Mouse (Mus musculus) bone marrow, adult 2 months (tissue): ENCODE data around the gene 1700028K03Rik.

Experiments
- CTCF ChIP-seq: fragments of 200-500 bp; IDR thresholded peaks from 2 replicates; pipeline ENCODE4 v1.5.1; 2011; ENCODE audit warnings: low read length, control low read depth; ENCODE audit not compliant: control insufficient read depth, insufficient read depth
- POLR2A ChIP-seq: fragments of 200-500 bp; IDR thresholded peaks from 2 replicates; pipeline ENCODE4 v1.6.1; 2011; ENCODE audit warnings: low read depth, mild to moderate bottlenecking, control low read depth, low read length, borderline replicate concordance; ENCODE audit not compliant: control insufficient read depth

GRCm38 (mm10) chr5:107521386-107521785 lies 13.1 kb upstream of the 1700028K03Rik start:
- no peak for TF ChIP-seq CTCF
- TF ChIP-seq POLR2A: no peak
